ENCODE assay signal across 8 mouse cellular contexts in genomic region chrX:105006445-105006844, GRCm38 (mm10).
A peak's percentile ranks its signal among the peaks of the same experiment; 100 is the strongest.
DNase-seq lines count a peak whose midpoint lies in the region; ATAC-seq and TF ChIP-seq lines count a peak whose summit lies in the region.

No protein-coding gene starts in this region.

- H3K4me3 ChIP-seq in hindbrain, embryonic 10.5 days, result no peak overlapping the region
- no peak overlapping the region for H3K4me3 ChIP-seq in hindbrain, embryonic 13.5 days
- H3K4me3 ChIP-seq in lung, postnatal 0 days (ENCODE audit: low read depth, low read length), result no peak overlapping the region

- no peak for TF ChIP-seq EP300 in lung, postnatal 0 days (IDR thresholded peaks at IDR 0.05)

- 11% methylated on average over 2 of the region's 2 CpGs for WGBS in hindbrain, embryonic 10.5 days
- WGBS in hindbrain, embryonic 13.5 days, result 9% methylated on average over 2 of the region's 2 CpGs
- WGBS in lung, postnatal 0 days, result 3% methylated on average over 2 of the region's 2 CpGs

- peaks cover 90% of the 10 kb centered on the region for H3K27me3 ChIP-seq in hindbrain, embryonic 10.5 days (ENCODE audit: insufficient read depth, poor library complexity, severe bottlenecking)
- peaks cover 65% of the 10 kb centered on the region for H3K27me3 ChIP-seq in hindbrain, embryonic 13.5 days
- no peaks in the 10 kb centered on the region for H3K27me3 ChIP-seq in lung, postnatal 0 days (replicated peaks; ENCODE audit: insufficient read depth, low read length)

- DNase-seq in hindbrain, embryonic 10.5 days (ENCODE audit: low spot score), result peak; percentile 7
- DNase-seq in A20 (ENCODE audit: low read depth, low spot score) (peak; percentile 43), NIH3T3 (ENCODE audit: low read depth) (peak; percentile 41)
- DNase-seq in embryo, embryonic 9.5 days (ENCODE audit: extremely low spot score), result peak; percentile 16
- DNase-seq in lung, postnatal 0 days (ENCODE audit: low spot score), result peak; percentile 49
- DNase-seq in spleen, postnatal 14 days (ENCODE audit: low spot score in 2 of 2), result no peak

- no peak overlapping the region for H3K4me2 ChIP-seq in hindbrain, embryonic 13.5 days
- H3K4me2 ChIP-seq in lung, postnatal 0 days (replicated peaks; ENCODE audit: low read depth, low read length), result no peak overlapping the region

- no peaks in the 10 kb centered on the region for H3K9me3 ChIP-seq in hindbrain, embryonic 10.5 days
- no peaks in the 10 kb centered on the region for H3K9me3 ChIP-seq in hindbrain, embryonic 13.5 days
- no peaks in the 10 kb centered on the region for H3K9me3 ChIP-seq in lung, postnatal 0 days (ENCODE audit: low read length)

- no peak overlapping the region for H3K27ac ChIP-seq in hindbrain, embryonic 10.5 days
- H3K27ac ChIP-seq in hindbrain, embryonic 13.5 days, result no peak overlapping the region
- H3K27ac ChIP-seq in lung, postnatal 0 days (ENCODE audit: low read length), result no peak overlapping the region

- peak; percentile 65 for TF ChIP-seq CTCF in lung, postnatal 0 days (IDR thresholded peaks at IDR 0.05)

- H3K4me1 ChIP-seq in hindbrain, embryonic 10.5 days (replicated peaks), result no peaks in the 10 kb centered on the region
- H3K4me1 ChIP-seq in hindbrain, embryonic 13.5 days (replicated peaks), result no peaks in the 10 kb centered on the region
- H3K4me1 ChIP-seq in lung, postnatal 0 days (ENCODE audit: insufficient read depth, low read depth, low read length), result no peaks in the 10 kb centered on the region

- no peaks in the 10 kb centered on the region for H3K36me3 ChIP-seq in hindbrain, embryonic 10.5 days
- no peaks in the 10 kb centered on the region for H3K36me3 ChIP-seq in hindbrain, embryonic 13.5 days
- H3K36me3 ChIP-seq in lung, postnatal 0 days (ENCODE audit: insufficient read depth, low read length), result no peaks in the 10 kb centered on the region

- H3K9ac ChIP-seq in hindbrain, embryonic 13.5 days, result no peak overlapping the region
- no peak overlapping the region for H3K9ac ChIP-seq in lung, postnatal 0 days (replicated peaks; ENCODE audit: low read depth)

- ATAC-seq in hindbrain, embryonic 13.5 days (ENCODE audit: low FRiP score), result no peak
- ATAC-seq in lung, postnatal 0 days, result no peak
- ATAC-seq in erythroid progenitor cell, adult 5-6 weeks (replicated peaks; ENCODE audit: low FRiP score, poor library complexity, severe bottlenecking), result no peak

Comparison
In these comparisons a context has a peak if more than half of its experiments do, and no peak if none do; other contexts are left out.
1. DNase-seq: peak in hindbrain, embryonic 10.5 days (single experiment), A20 (single experiment), NIH3T3 (single experiment), embryo, embryonic 9.5 days (single experiment) and lung, postnatal 0 days (single experiment); none in spleen, postnatal 14 days (0 of 2).